Mouse (Mus musculus): ENCODE results near the gene Igsf9. TPM values are rescaled to one million over a fixed set of nuclear protein-coding genes. Genes with fewer than 3 reads are reported as not detected.

Gene Igsf9
- polyA plus RNA-seq, 2 experiments = 29.6 to 62.0 TPM

DNA sequence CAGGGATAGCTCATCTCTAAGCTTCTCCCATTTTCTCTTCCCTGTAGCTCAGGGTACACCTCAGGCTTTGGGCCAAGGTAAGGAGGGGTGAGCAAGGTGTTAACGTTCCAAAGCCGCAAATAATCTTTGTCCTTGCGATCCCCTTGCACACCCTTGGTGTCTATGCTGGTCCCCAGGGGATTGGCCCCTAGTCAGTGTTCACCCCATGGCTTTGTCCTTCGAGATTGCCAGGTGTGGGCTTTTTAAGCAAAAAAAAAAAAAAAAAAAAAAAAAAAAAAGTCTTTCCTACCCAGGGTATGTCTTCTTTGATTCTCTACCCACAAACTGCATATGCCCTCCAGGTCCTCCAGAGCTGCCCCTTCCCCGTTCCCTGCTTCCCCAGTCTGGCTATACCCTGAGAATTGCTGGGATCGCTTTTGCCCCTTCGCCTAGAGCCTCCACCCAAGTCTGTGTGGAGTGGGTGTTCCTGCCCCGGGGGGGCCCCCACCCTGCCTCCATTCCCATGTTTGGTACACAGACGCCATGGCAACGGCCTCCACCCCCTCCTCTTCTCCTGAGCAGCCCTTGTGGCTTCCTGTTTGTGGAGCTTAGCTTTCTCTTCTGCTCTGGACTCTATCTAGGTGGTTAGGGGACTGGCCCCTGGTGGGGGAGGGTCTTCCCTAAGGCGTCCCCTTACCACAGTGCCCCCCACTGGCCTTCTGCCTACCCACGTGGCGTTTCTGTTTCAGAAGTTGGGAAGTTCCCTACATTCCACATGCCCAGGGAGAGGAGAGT, 20.0 kb downstream of the Igsf9 start:
- Histone ChIP-seq H3K27me3 (ENCODE audit: control insufficient read depth, insufficient read depth, low read length) (0 out of 2 replicates have a peak, but pooled peaks cover 5% of the 10 kb centered on the region), H3K4me1 (ENCODE audit: control insufficient read depth, insufficient read depth, low read length) (peaks cover 38% of the 10 kb centered on the region), H3K9ac (ENCODE audit: low read depth, low read length, severe bottlenecking) (peak overlapping the region; percentile 62), H3K27ac (replicated peaks; ENCODE audit: low read depth, low read length) (peak overlapping the region; percentile 30), H3K4me2 (replicated peaks; ENCODE audit: low read depth, low read length, severe bottlenecking) (peak overlapping the region; percentile 71), H3K9me3 (ENCODE audit: control insufficient read depth, low read length) (no peaks in the 10 kb centered on the region), H3K4me3 (replicated peaks; ENCODE audit: low read length) (peak overlapping the region; percentile 47), H3K36me3 (ENCODE audit: control insufficient read depth, insufficient read depth, low read length) (peaks cover 24% of the 10 kb centered on the region)
- 39% methylated on average over 13 of the region's 13 CpGs for WGBS
- no peak for TF ChIP-seq POLR2A (IDR thresholded peaks at IDR 0.05; ENCODE audit: borderline replicate concordance, extremely low read depth, insufficient read depth, insufficient read length)
- peak; percentile 51 for DNase-seq (ENCODE audit: low spot score)
- ATAC-seq (ENCODE audit: low FRiP score, low read depth) = no peak

DNA sequence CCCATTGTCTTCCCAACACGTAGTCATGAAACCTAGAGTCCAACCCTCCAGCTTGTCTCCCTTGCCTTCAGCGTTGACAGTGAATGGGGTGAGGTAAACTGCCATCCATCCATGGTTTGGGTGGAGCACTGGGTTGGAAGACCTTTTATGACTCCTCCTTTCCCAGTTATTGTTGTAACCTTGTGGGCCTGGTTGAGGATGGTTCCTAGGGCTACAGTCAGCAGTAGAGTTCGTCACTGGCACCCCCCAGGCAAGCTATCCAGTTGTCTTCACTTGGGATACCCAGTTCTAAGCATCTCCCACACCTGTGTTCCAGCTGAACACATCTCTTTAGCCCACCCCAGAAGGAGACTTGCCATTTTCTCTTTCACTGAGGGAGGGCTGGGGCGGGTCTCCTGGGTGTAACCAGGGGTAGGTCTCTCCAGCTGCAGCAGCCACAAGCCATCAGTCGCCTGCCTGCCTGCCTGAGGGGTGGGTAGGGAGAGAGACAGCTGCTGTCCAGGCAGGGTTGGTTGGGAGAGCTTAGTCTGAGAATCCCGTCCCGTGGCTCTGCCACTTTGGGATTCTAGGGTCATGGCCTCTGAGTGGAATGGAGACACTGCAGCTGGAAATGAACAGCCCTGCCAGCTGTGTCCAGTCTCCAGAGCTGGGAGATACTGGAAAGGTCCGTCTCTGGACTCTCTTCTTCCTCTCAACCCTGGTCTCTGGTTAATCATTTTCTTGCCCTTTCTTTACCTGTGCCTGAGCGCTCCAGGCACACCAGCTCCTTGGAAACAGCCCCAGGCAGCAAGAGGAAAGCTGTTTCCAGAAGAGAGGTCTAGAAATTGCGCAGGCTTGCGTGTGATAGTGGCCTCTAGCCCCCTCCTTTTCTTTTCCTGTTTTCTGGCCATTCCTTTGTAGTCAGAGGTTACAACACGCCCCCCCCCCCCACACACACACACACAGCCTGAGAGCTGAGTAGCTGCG, 20.8 kb downstream of the Igsf9 start:
- Histone ChIP-seq H3K4me3 (replicated peaks; ENCODE audit: low read length) (peak overlapping the region; percentile 10; the same call in 1 of the 2 replicates), H3K27ac (replicated peaks; ENCODE audit: low read depth, low read length) (0 out of 2 replicates have a peak overlapping the region, but pooled peaks have one; percentile 33), H3K4me1 (ENCODE audit: control insufficient read depth, insufficient read depth, low read length) (peaks cover 38% of the 10 kb centered on the region), H3K36me3 (ENCODE audit: control insufficient read depth, insufficient read depth, low read length) (peaks cover 16% of the 10 kb centered on the region; the same call in 1 of the 2 replicates), H3K9ac (ENCODE audit: low read depth, low read length, severe bottlenecking) (peak overlapping the region; percentile 25; the same call in 1 of the 2 replicates), H3K9me3 (ENCODE audit: control insufficient read depth, low read length) (no peaks in the 10 kb centered on the region), H3K4me2 (replicated peaks; ENCODE audit: low read depth, low read length, severe bottlenecking) (peak overlapping the region; percentile 71), H3K27me3 (ENCODE audit: control insufficient read depth, insufficient read depth, low read length) (0 out of 2 replicates have a peak, but pooled peaks cover 5% of the 10 kb centered on the region)
- no peak for TF ChIP-seq POLR2A (IDR thresholded peaks at IDR 0.05; ENCODE audit: borderline replicate concordance, extremely low read depth, insufficient read depth, insufficient read length)
- 32% methylated on average over 13 of the region's 13 CpGs for WGBS
- ATAC-seq (ENCODE audit: low FRiP score, low read depth) = 0 out of 2 replicates have a peak, but pooled peaks have one; percentile 6
- no peak for DNase-seq (ENCODE audit: low spot score)

DNA sequence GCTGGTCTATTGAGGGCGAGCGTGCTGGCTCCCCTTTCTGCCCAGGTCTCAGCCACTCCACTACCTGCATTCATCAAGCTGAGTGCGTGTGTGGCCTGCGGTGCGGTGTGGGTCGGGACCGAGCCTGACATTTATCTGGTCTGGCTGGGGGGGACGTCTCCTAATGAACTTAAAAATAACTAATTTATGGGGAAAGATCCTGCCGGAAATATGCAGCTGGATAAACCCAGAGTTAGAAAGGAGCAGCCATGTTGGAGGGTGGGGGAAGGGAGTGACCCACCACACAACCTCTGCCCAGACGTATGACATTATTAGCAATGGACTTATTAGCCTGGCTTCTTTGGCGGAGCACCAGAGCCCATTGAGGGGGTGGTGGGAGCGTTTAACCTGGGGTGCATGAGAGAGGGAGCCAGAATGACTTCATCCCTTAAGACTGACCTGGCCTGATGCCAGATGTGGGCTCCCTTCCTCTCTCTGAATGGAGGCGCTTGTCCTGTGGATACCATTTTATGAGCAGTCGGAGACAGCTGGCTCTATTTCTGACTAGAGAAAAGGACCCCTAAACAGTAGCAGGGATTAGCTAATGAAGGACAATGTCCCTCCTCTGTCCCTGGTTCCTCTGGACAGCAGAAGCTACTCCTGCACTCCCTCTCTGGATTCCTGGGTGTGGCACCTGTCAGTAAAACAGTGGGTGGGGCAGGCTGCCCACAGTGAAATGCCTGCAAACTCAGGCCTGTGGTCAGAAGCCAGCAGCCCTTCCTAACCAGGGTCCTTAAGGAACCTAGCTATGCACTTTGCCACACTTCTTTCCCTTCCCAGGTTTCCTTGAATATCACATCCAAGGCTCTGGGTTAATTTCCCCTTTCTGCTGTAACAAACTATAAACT, 21.8 kb downstream of the Igsf9 start:
- DNase-seq (ENCODE audit: low spot score) (peak; percentile 75), ATAC-seq (ENCODE audit: low FRiP score, low read depth) (peak; percentile 8; the same call in 1 of the 2 replicates)
- Histone ChIP-seq H3K4me1 (ENCODE audit: control insufficient read depth, insufficient read depth, low read length) (peaks cover 38% of the 10 kb centered on the region), H3K27ac (replicated peaks; ENCODE audit: low read depth, low read length) (peak overlapping the region; percentile 43; the same call in 1 of the 2 replicates), H3K9ac (ENCODE audit: low read depth, low read length, severe bottlenecking) (peak overlapping the region; percentile 25; the same call in 1 of the 2 replicates), H3K4me3 (replicated peaks; ENCODE audit: low read length) (peak overlapping the region; percentile 10), H3K4me2 (replicated peaks; ENCODE audit: low read depth, low read length, severe bottlenecking) (peak overlapping the region; percentile 71), H3K9me3 (ENCODE audit: control insufficient read depth, low read length) (no peaks in the 10 kb centered on the region), H3K27me3 (ENCODE audit: control insufficient read depth, insufficient read depth, low read length) (0 out of 2 replicates have a peak, but pooled peaks cover 5% of the 10 kb centered on the region), H3K36me3 (ENCODE audit: control insufficient read depth, insufficient read depth, low read length) (peaks cover 7% of the 10 kb centered on the region; the same call in 1 of the 2 replicates)
- no peak for TF ChIP-seq POLR2A (IDR thresholded peaks at IDR 0.05; ENCODE audit: borderline replicate concordance, extremely low read depth, insufficient read depth, insufficient read length)
- 30% methylated on average over 14 of the region's 14 CpGs for WGBS

DNA sequence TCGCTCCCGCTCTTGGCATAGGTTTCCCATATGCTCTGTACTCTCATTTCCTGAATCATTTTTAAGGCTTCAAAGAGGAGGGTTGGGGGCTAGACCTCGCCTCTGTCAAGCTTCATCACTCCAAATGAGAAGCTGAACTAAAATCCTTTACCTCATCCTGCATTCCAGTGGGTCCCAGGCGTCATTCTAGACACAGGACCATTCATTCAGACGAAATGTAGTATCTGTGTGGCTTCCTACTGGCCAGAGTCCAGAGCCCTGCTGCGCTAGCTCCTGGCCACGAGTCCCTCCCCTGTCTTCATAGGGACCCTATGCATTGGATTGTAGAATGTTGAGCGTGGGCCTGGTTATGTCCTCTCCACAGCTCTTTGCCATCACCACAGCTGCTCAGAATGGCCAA, 23.2 kb downstream of the Igsf9 start:
- Histone ChIP-seq H3K36me3 (ENCODE audit: control insufficient read depth, insufficient read depth, low read length) (peaks cover 5% of the 10 kb centered on the region; the same call in 1 of the 2 replicates), H3K4me2 (replicated peaks; ENCODE audit: low read depth, low read length, severe bottlenecking) (no peak overlapping the region), H3K9ac (ENCODE audit: low read depth, low read length, severe bottlenecking) (no peak overlapping the region), H3K4me1 (ENCODE audit: control insufficient read depth, insufficient read depth, low read length) (peaks cover 38% of the 10 kb centered on the region), H3K27me3 (ENCODE audit: control insufficient read depth, insufficient read depth, low read length) (0 out of 2 replicates have a peak, but pooled peaks cover 5% of the 10 kb centered on the region), H3K9me3 (ENCODE audit: control insufficient read depth, low read length) (no peaks in the 10 kb centered on the region), H3K4me3 (replicated peaks; ENCODE audit: low read length) (no peak overlapping the region), H3K27ac (replicated peaks; ENCODE audit: low read depth, low read length) (no peak overlapping the region)
- no peak for TF ChIP-seq POLR2A (IDR thresholded peaks at IDR 0.05; ENCODE audit: borderline replicate concordance, extremely low read depth, insufficient read depth, insufficient read length)
- ATAC-seq (ENCODE audit: low FRiP score, low read depth) (no peak), DNase-seq (ENCODE audit: low spot score) (no peak)
- 73% methylated on average over 8 of the region's 8 CpGs for WGBS
